Comparison of ENCODE assay signal across 7 mouse cellular contexts in the genomic region with DNA sequence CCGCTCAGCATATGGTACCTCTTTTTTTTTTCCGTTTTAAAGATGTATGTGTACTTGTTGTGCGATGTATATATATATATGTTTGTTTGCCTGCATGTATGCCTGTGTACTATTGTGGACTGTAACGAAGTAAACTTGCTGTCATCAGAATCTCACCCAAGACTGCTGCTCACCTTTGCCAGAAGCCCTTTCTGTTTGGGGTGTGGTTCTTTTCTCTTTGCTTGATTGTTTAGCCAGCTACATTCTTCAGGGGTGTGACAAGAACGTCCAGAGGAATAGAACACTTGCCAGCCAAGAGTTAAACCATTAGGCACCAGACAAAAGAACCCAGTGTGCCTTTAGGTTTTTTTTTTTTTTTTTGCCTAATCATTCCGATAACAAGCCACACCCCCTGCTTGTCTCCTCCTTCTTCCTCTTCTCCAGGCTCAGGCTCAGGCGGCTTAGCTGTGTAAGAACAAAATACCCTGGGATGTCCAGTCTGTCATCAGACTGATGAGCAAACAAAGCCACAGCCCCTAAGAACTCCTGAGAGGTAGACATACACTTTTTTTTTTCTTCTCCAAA. TPM values are rescaled to one million over a fixed set of nuclear protein-coding genes. Genes with fewer than 3 reads are reported as not detected.
DNase-seq lines count a peak whose midpoint lies in the region; ATAC-seq and TF ChIP-seq lines count a peak whose summit lies in the region.

No protein-coding gene starts in this region.

- TF ChIP-seq CTCF in spleen, adult 2 months (IDR thresholded peaks at IDR 0.05; ENCODE audit: extremely low read depth, insufficient read depth, insufficient read length, insufficient replicate concordance), result no peak
- no peak for TF ChIP-seq CTCF in bone marrow macrophage, adult 2 months (IDR thresholded peaks at IDR 0.05; ENCODE audit: low read depth, low read length)
- TF ChIP-seq CTCF in heart, postnatal 0 days (IDR thresholded peaks at IDR 0.05; ENCODE audit: low read depth), result no peak
- TF ChIP-seq CTCF in lung, embryonic 14.5 days (IDR thresholded peaks at IDR 0.05; ENCODE audit: low read depth), result no peak

- H3K4me1 ChIP-seq in spleen, adult 2 months (ENCODE audit: control insufficient read depth, insufficient read depth, insufficient read length), result peaks cover 3% of the 10 kb centered on the region; the same call in 1 of the 2 replicates
- peaks cover 30% of the 10 kb centered on the region for H3K4me1 ChIP-seq in bone marrow macrophage, adult 2 months (ENCODE audit: control insufficient read depth, insufficient read depth, low read length)
- no peaks in the 10 kb centered on the region for H3K4me1 ChIP-seq in heart, postnatal 0 days (ENCODE audit: control insufficient read depth, insufficient read depth)
- no peaks in the 10 kb centered on the region for H3K4me1 ChIP-seq in lung, embryonic 14.5 days (ENCODE audit: insufficient read depth)

- no peak for TF ChIP-seq EP300 in heart, postnatal 0 days (IDR thresholded peaks at IDR 0.05; ENCODE audit: low read depth)

- WGBS in spleen, adult 2 months, result 41% methylated on average over 7 of the region's 7 CpGs
- WGBS in heart, postnatal 0 days, result 52% methylated on average over 7 of the region's 7 CpGs
- 43% methylated on average over 7 of the region's 7 CpGs for WGBS in lung, embryonic 14.5 days

- no peaks in the 10 kb centered on the region for H3K27me3 ChIP-seq in spleen, adult 2 months (ENCODE audit: control insufficient read depth, insufficient read depth, low read length)
- H3K27me3 ChIP-seq in heart, postnatal 0 days (ENCODE audit: control insufficient read depth, insufficient read depth, low read length), result no peaks in the 10 kb centered on the region
- no peaks in the 10 kb centered on the region for H3K27me3 ChIP-seq in lung, embryonic 14.5 days (ENCODE audit: insufficient read depth, low read length)

- peak overlapping the region; percentile 39; the same call in 1 of the 2 replicates for H3K4me2 ChIP-seq in heart, postnatal 0 days (ENCODE audit: low read depth, low read length)
- H3K4me2 ChIP-seq in lung, embryonic 14.5 days, result peak overlapping the region; percentile 27; the same call in 1 of the 2 replicates

- ATAC-seq in heart, postnatal 0 days (ENCODE audit: insufficient read depth, low read depth), result no peak
- no peak for ATAC-seq in lung, embryonic 14.5 days (ENCODE audit: insufficient read depth)

- H3K36me3 ChIP-seq in spleen, adult 2 months (ENCODE audit: control insufficient read depth, insufficient read depth, low read length), result no peaks in the 10 kb centered on the region
- no peaks in the 10 kb centered on the region for H3K36me3 ChIP-seq in heart, postnatal 0 days (replicated peaks; ENCODE audit: control insufficient read depth, insufficient read depth, low read length)
- no peaks in the 10 kb centered on the region for H3K36me3 ChIP-seq in lung, embryonic 14.5 days (ENCODE audit: insufficient read depth)

- no peaks in the 10 kb centered on the region for H3K9me3 ChIP-seq in heart, postnatal 0 days (replicated peaks; ENCODE audit: control insufficient read depth, low read length)
- no peaks in the 10 kb centered on the region for H3K9me3 ChIP-seq in lung, embryonic 14.5 days (ENCODE audit: low read depth, low read length)

- TF ChIP-seq POLR2A in spleen, adult 2 months (IDR thresholded peaks at IDR 0.05; ENCODE audit: low read depth, low read length), result no peak
- no peak for TF ChIP-seq POLR2A in bone marrow macrophage, adult 2 months (IDR thresholded peaks at IDR 0.05; ENCODE audit: borderline replicate concordance, low read depth, low read length)

- peak; percentile 19 to 25 for DNase-seq in spleen, adult 2 months (ENCODE audit: low read depth in 1 of 2, low spot score in 2 of 2)
- DNase-seq in spleen, postnatal 4 days (ENCODE audit: low spot score in 2 of 2), result no peak
- no peak for DNase-seq in heart, postnatal 0 days (ENCODE audit: low spot score)
- DNase-seq in lung, embryonic 14.5 days, result peak; percentile 44
- peak; percentile 19 for DNase-seq in testis, postnatal 14 days (ENCODE audit: low spot score)
- no peak for DNase-seq in right cerebral cortex, postnatal 25 days

- H3K4me3 ChIP-seq in spleen, adult 2 months (ENCODE audit: extremely low read depth, insufficient read depth, insufficient read length), result peak overlapping the region; percentile 49
- H3K4me3 ChIP-seq in bone marrow macrophage, adult 2 months (ENCODE audit: insufficient read depth, low read length), result peak overlapping the region; percentile 59
- no peak overlapping the region for H3K4me3 ChIP-seq in heart, postnatal 0 days (ENCODE audit: low read depth, low read length)
- H3K4me3 ChIP-seq in lung, embryonic 14.5 days (ENCODE audit: low read depth, low read length), result no peak overlapping the region

- H3K27ac ChIP-seq in spleen, adult 2 months (ENCODE audit: insufficient read depth, low read length), result no peak overlapping the region; the same call in 1 of the 2 replicates
- peak overlapping the region; percentile 77 for H3K27ac ChIP-seq in bone marrow macrophage, adult 2 months (ENCODE audit: insufficient read depth, low read depth, low read length)
- no peak overlapping the region for H3K27ac ChIP-seq in heart, postnatal 0 days (ENCODE audit: low read depth)
- no peak overlapping the region for H3K27ac ChIP-seq in lung, embryonic 14.5 days (ENCODE audit: low read depth)

- H3K9ac ChIP-seq in heart, postnatal 0 days (replicated peaks; ENCODE audit: low read depth, low read length), result no peak overlapping the region
- no peak overlapping the region for H3K9ac ChIP-seq in lung, embryonic 14.5 days

RNA-seq across cellular contexts. Expression of gene Snx10, which starts 20.5 kb away (rescaled TPM):
- 1.7 and 2.4 TPM in 2 replicates for polyA plus RNA-seq in spleen, adult 2 months (2012; rRNA removed)
- 101 and 105 TPM in 2 replicates for polyA plus RNA-seq in bone marrow macrophage, adult 2 months (2012; ENCODE audit: insufficient read depth, insufficient read length, missing spikeins)
- 4.9 and 13.5 TPM in 2 replicates for total RNA-seq in heart, postnatal 0 days (2014; rRNA removed; ENCODE audit: low replicate concordance)
- polyA plus RNA-seq in heart, postnatal 0 days (2015; fragmentation: Nextera tagmentation; extraction: Ambion mirVana), result 10.9 and 12.4 TPM in 2 replicates
- 11.3 and 14.2 TPM in 2 replicates for polyA plus RNA-seq in lung, embryonic 14.5 days (2014; fragmentation: Nextera tagmentation; extraction: Ambion mirVana)

Comparison
In these comparisons a context has a peak if more than half of its experiments do, and no peak if none do; other contexts are left out.
1. DNase-seq: peak in spleen, adult 2 months (2 of 2), lung, embryonic 14.5 days (single experiment) and testis, postnatal 14 days (single experiment); none in spleen, postnatal 4 days (0 of 2), heart, postnatal 0 days (single experiment) and right cerebral cortex, postnatal 25 days (single experiment).
2. H3K4me3 ChIP-seq: peak in spleen, adult 2 months (single experiment) and bone marrow macrophage, adult 2 months (single experiment); none in heart, postnatal 0 days (single experiment) and lung, embryonic 14.5 days (single experiment).